Mouse (Mus musculus): ENCODE data around the gene Ankrd45.
"Not testable (repeated sequence)": the region's sequence is repeated elsewhere in the genome, so short reads cannot be mapped to it uniquely, and the experiment has no call there.

Ankrd45 gene

GRCm38 (mm10) chr1:161142531-161143159 lies at the start of gene Ankrd45:
Gene Ankrd45, plus strand, starts transcription at chr1:161142691.
- peak; percentile 58 for DNase-seq

DNA sequence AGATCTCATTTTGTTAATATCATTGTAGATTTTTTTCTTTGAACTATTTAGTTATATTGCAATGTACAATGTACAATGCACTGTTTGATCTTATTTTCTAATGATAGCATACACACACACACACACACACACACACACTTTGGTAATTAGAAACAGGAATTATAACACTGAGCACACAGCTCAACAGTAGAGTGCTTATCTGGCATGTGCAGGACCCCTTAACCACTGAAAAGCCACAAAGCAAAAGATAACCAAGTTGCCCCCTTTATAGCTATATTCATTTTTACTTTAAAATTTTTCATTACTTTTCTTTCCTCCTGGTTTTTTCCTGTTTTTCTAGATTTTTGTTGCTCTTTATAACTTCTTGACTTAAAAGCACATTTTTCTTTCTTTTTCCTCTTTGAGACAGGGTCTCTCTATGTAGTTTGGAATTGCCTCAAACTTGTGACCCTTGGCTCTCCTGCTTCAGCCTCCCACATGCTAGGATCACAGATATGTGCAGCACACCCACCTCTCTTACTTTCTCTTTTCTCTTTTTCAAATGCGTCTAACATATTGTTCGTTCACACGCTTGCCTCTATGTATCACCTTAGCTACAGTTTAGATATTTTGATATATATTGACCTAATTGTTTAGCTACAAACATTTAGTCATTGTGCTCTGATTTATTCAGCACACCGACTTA lies 42.6 kb upstream of the Ankrd45 start:
- DNase-seq = no peak

GRCm38 (mm10) chr1:161103842-161104241 lies 38.6 kb upstream of the Ankrd45 start:
- DNase-seq = no peak

- DNase-seq = peak; percentile 55
Observed at GRCm38 (mm10) chr1:161109216-161109615, 33.3 kb upstream of the Ankrd45 start.

DNA sequence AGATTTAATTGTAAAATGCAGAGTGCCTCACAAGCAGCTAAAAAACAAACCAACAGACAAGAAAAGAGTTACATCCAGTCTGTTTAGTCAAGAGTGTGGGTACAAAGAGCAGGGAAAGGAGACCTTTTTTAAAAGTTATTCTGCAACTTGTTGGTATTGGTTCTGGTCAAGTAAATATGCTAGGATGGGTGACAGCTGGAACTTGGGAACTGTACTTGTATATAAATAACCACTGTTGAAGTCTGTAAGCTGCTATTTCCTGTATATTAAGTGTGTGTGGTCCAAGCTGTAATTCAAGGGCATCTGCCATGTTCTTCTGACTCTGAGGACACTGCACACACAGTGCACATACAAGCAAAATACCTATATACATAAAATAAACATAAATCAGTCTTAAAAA lies 27.9 kb upstream of the Ankrd45 start:
- DNase-seq = peak; percentile 53

GRCm38 (mm10) chr1:161122661-161123418 lies 19.7 kb upstream of the Ankrd45 start:
- DNase-seq = peak; percentile 83

GRCm38 (mm10) chr1:161126461-161126860 lies 16.0 kb upstream of the Ankrd45 start:
- DNase-seq = peak; percentile 88

DNA sequence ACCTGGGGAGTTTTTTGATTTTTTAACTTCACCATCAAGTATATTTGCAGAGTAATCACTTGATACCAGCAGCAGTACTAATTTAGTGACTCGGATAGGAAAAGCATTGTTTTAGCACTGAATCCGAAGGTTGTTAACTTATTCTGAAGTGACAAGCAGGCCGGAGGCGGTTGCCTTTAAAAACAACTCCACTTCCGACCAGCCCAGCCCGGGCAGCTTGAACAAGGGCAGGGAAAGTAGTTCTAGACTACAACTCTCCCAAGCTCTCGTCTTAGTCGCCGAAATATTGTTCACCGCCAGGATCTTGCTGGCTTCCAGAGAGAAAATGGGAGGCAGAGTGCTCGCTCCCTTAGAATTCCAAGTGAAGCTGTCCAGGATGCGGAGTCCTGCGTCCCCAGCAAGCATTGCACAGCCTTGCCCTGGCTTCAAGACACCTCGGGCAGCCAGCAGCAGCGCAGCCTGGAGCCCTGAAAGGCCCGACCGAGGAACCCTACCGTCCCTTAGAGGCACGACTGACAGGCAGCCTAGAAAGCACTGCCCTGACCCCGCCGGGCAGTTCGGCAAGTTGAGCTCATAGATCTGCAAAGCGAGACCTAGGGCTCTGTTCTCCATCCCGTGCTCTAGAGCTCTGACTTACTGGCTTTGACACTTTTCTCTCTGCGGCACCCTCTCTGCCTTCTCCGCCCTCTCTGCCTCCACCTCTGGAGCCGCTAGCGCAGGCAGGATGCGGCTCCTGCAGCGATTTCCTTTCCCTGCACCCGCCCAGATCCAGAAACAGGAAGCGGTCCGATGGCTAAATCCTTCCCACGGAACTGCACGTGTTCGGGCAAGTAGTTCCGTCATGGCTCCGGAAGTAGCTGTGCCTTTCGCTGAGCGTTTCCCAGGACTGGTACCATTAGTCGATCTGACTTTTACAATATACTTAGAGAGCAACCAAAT lies 11.5 kb upstream of the Ankrd45 start, which contains the start of gene Klhl20:
Gene Klhl20 (minus strand): TSS at position 786 of the 939 bp plus-strand sequence.
- peak; percentile 97 for DNase-seq

DNA sequence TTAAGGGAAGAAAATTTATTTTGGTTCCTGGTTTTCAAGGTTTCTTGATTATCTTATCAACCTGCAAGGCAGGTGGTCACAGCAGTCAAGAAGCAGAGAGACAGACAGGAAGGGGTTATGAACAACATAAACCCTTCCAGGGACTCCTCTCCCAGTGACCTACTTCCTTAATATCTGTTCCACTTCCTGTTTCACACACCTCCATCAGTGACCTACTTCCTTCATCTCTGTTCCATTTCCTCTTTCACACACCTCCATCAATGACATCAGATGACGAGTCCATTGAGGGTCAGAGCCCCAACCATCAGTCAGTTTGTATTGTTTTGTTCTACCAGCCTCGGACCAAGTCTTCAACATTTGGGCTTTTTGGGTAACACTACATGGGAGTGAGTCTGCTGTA lies 3.0 kb upstream of the Ankrd45 start:
- no peak for DNase-seq

GRCm38 (mm10) chr1:161140026-161140762 lies 2.3 kb upstream of the Ankrd45 start:
- DNase-seq = no peak

DNA sequence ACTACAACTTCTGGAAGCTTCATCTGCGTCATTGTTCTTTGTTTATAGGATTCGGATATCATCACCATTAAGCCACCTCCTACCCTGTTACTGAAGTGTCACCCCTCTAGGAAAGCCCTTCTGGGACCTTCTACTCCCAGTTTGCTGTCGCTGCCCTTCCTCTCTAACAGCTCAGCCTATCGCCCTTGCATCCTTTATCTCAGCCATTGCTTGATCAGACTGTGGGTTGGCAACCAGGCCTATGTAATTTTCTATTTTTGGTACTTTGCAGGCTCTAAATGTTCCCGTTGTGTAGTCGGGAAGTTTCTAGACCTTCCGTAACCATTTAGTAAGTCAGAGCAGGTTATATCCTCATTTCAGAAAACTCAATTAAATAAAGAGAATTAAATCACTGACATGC lies 725 bp downstream of the Ankrd45 start:
- no peak for DNase-seq

GRCm38 (mm10) chr1:161145611-161146010 lies 3.1 kb downstream of the Ankrd45 start:
- DNase-seq = not testable (repeated sequence)

DNA sequence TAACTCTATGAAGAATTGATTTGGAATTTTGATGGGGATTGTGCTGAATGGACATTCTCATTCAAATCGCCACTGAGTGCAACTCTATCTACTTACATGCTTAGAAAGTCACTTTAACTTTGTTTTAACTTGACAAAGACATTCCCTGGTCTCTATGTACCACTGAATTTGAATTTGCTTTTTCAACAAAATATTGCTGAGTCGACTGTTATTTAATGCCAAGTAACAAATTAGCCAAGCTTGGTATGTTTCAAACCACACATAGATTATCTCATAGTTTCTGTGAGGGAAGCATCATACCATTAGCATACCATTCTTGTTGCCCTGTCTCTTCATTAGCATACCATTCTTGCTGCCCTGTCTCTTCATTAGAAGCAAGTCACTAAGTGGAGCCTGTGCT lies 5.4 kb downstream of the Ankrd45 start:
- DNase-seq = no peak

DNA sequence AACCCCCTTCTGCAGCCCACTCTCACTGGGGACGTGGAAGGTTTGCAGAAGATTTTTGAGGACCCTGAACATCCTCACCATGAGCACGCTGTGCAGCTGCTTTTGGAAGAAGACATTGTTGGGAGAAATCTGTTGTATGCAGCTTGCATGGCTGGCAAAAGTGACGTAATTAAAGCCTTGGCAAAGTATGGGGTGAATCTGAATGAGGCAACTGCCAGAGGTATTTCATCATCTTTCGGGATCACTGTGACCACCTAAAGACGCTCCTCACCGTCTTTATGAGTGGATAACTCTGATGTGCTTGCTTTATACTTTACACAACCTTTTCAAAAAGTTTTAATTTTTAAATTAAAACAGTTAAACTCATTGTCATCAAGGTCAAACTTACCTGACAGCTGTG lies 8.6 kb downstream of the Ankrd45 start:
- DNase-seq = no peak

GRCm38 (mm10) chr1:161156546-161156945 lies 14.1 kb downstream of the Ankrd45 start:
- no peak for DNase-seq

- DNase-seq = no peak
Observed at GRCm38 (mm10) chr1:161159214-161159613, 16.7 kb downstream of the Ankrd45 start, which contains the start of gene Tex50. Gene Tex50, minus strand, starts transcription at chr1:161159314.

GRCm38 (mm10) chr1:161160266-161160665 lies 17.8 kb downstream of the Ankrd45 start:
- DNase-seq = no peak

GRCm38 (mm10) chr1:161170651-161171050 lies 28.2 kb downstream of the Ankrd45 start:
- DNase-seq = peak; percentile 81

DNA sequence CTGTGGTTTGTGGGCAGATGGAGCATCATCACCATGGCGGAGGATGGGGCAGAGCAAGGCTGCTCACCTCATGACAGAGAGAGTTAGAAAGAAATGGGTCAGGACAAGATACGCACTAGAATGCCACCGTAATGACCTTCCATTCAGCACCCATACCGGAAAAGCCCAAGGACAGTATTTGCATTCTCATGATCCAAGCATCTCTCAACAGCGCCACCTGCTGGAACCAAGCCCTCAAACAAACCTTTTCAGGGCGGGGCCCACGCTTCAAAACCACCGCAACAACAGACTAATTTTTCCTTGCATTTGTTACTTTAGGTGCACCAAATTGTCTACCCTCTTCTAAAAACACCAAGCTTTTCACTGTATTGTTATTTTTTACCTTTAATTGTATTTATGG lies 38.2 kb downstream of the Ankrd45 start:
- DNase-seq = peak; percentile 68

DNA sequence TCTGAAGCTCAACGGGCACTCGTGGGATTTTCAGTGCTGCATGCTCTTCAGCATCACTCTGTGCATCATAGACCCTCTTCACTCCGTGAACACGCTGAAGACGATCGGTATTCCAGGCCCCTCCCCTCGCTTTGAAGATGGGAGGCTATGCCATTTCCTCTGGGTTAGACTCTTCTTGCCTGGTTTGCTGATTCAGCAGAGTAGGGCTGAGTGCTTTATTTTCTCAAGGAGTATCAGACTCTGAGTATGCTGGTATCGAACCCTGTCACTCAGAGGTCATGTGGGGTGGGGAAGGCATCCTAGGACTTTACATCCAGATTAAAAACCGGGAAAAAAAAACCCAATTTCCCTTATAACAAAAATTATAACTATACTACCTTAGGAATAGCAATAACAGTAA lies 39.9 kb downstream of the Ankrd45 start:
- no peak for DNase-seq

DNA sequence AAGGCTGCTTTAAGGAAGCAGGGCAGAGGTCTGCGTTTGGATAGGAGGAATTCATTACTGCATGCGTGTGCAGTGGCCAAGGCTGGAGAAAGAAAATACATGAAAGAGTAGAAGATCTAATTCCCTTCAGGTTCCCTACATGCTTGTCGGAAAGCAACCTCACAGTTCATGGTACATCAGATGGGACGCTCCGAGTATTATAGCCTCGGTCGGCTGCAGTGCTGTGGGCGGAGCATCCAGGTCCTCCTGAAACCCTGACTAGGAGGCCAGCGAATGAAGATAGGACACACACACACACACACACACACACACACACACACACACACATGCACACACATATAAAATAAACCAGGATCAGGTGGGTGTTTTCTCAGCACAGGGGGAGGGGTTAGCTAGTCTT lies 41.2 kb downstream of the Ankrd45 start:
- DNase-seq = no peak

DNA sequence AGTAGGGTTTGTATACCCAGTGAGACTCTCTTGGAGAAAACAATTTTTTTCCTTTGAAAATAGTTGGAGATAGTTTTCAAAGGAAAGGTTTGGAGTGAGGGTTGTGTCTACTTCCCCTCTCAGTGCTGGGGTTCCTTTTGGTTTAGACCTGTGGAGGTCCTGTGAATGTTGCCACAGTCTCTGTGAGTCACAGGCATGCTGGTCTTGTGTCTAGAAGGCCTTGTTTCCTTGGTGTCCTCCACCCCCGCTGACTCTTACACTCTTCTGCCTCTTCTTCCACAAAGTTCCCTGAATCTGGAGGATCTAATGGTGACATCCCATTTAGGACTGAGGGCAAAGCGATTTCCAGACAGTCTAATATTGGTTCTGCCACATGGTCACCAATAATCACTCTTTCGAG lies 42.9 kb downstream of the Ankrd45 start:
- no peak for DNase-seq

Data from kidney, adult 9 months (tissue).